Mouse (Mus musculus) CD4-positive, CD25-positive, alpha-beta regulatory T cell, adult 2 months (primary cell): ENCODE results near the gene Mecr.
A peak's percentile ranks its signal among the peaks of the same experiment; 100 is the strongest.

Source experiments
- DNase-seq: peaks from one replicate; pipeline ENCODE4 v3.0.0-alpha.2; 2012; ENCODE audit warnings: low read depth, low spot score

Mecr gene

DNA sequence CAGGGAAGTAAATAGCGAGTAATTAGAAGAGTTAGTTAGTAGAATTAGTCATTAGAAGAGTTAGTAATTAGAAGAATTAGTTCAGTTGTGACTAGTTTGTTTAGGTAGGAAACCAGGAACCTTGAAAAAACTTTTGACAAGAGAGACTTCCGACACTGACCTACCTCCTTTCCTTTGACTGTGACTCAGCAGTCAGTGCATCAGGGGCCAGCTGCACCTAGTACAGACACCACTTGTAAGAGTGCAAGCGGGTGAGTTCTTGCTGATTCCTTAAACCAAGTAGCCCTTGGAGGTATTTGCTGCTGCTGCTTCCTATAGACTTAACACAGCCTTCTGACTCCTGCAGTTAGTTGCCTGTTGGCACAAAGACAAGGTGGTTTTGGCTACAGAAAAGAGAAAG is 47.4 kb downstream of the Mecr start:
- no peak for DNase-seq

DNA sequence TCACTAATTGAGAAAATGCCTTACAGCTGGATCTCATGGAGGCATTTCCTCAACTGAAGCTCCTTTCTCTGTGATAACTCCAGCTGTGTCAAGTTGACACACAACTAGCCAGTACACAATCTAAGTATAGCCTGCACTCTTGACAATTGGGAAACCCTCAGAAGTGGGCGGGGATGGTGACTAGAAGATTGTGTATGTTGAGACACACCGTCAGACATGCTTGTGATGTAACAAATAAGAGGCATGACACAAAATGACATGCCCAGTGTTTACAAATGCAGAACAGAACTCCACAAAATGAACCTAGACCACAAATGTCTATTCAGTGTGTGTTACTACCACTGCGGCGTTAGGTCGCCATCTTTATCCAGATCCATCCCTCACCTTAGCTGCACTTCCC is 53.8 kb downstream of the Mecr start:
- DNase-seq: no peak

DNA sequence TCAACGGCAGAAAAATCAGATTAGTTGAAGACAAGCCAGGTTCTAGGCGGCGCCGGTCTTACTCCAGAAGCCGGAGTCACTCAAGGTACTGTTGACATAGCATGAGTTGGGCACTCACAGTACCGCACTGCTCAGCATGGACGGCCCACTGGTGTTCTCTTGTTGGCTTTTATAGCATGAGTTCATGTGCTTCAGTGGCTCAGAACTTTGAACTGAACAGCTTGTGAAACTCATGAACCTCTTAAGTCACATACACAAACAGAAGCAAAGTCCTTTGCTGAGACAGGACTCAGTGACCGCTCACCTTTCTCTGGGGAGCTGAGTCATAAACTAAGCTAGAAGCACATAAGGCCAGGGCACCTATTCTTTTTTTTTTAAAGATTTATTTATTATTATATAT is 54.5 kb downstream of the Mecr start:
- no peak for DNase-seq

DNA sequence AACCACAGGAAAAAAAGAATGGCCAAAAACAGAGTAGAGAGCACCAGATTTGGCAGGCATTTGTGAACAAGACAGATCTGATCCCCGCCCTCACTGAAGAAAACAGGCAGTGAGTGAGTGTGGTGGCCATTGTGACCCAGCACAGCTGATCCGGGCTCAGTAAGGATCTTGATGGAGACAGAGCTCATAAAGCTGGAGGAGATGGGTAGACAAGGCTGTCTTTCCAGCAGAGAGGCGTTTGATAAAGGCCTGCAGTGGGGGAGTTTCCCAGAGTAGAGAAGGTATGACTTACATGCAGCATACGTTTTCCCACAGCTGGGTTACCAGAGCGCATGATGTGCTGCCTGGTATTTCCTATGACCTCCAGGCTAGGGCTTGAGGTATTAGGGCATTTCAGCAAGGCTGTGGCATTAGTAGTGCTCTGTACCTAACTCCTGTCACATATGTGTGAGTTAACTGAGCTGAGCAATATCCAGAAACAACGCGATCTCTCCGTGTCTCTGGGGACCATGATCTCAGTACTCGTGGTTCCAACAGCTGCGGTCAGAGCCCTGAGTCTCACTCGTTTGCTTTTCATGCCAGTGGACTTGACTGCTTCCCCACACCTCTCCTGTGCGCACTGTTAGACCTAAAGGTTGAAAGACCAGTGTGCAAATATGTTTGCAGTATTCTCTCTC is 55.4 kb downstream of the Mecr start:
- no peak for DNase-seq

DNA sequence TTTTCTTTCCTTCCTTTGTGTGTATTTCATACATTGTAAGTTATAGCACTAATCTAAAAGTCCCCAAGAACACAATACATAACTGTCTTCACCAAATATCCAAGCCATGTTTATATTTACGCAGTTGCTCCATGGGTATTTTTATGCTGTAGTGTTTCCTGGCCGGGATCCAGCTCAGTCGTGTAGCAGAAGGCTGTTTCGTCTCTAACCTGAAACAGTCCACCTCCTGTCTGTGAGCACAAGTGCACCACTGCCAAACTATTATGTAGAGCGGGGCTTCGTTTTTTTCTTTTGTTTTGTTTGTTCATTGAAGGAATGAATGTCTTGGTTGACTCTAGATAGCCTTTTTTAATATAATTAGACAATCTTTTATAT is 55.9 kb downstream of the Mecr start:
- no peak for DNase-seq

DNA sequence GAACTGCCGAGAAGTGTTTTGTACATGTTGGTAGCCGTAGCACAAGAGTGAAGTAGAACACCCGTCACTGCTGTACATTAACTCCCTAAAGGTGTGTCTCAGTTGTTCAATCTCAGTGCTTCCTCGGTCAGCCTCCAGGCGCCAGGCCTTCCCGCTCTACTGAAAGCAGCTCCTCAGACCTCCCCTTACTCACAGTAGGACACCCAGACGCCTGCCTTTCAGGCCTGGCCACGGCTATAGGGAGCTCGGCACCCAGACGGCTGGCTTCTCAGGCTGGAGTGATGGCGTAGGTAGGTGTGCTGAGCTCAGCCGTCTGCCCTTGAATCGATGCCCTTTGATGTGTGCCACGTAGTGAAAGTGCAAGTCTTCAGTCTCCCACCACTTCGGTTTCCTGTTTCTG is 57.8 kb downstream of the Mecr start:
- no peak for DNase-seq

DNA sequence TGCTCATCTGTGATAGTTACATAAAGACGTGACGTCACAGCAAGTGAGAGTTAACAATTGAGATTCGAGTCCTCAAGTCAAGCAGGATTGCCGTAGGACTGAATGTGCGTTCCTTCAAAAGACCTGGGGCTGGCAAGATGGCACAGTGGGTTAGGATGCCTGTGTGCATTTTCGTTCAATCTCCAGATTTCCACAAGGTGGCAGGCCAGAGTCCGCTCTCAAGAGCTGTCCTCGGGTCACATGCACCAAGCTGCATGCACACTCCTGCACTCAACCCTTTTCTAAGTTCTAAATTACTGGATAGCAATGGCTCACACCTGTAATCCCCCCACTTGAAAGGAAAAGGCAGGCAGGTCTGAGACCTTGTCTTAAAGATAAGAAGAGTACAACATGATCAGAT is 61.2 kb downstream of the Mecr start:
- DNase-seq: peak; percentile 52

DNA sequence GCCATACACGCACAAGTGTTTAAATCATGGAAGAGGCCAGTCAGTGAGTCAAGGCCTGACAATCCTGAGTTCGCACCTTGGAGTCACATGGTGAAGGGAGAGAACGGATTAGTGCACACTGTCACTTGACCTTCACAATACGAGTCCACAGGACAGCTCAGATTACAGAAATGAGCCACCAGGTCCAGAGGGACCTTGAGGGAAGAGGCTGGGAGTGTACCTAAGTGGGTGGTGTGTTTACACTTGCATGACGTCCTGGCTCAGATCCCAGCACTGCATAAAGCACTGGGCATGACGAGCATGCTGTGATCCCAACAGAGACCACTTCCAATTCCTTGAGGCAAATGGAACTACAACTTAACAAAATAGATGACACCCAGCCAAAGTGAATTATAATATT is 63.2 kb downstream of the Mecr start:
- no peak for DNase-seq

DNA sequence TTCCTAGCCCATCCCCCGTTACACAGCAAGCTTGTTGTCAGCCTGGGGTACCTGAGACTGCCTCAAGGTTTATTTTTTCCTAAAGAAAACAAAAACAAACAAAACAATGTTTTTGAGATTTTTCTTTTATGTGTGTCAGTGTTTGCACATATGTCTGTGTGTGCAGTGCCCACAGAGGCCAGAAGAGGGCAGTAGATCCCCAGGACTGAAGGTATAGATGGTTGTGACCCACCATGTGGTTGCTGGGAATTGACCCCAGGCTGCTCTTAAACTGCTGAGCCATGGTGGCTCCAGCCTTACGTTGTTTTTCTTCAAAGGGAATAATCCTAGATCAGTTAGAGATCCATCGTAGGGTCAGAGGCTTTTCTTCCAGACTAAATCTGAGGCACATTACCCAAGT is 64.6 kb downstream of the Mecr start:
- peak; percentile 36 for DNase-seq

DNA sequence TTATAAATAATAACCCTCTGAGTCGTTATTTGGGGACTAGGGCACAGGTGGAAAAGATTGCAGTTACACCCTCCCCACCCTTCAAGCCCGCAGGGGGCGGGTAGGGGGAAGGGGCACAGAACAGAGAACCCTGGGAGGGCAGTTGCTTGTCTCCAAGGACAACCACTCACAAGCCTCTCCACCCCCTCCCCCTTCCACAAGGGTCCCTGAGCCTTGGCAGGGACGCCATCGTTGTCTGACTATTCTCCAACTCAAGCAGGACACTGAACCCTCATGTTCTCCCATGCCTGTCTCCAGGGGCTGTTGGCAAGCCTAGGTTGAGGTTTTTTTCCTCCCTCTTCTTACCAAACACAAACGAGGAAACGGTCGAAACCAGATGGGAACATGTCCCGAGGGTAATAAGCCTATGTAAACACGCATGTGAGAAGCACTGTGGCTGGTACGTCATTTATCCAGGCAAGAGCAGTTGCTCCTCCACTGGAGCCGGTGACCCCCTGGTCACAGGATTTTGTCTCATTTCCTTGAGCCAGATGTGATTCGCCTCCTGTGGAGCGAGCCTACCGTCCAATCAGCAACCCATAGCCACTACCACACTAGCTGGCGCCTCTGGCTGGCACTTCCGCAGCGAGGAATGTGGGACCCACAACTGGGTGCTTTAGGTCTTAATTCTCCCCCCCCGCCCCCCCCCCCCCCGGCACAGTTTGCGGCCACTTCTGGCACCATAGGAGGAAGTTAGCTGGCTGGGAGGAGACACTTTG is 67.1 kb downstream of the Mecr start:
- DNase-seq: no peak

DNA sequence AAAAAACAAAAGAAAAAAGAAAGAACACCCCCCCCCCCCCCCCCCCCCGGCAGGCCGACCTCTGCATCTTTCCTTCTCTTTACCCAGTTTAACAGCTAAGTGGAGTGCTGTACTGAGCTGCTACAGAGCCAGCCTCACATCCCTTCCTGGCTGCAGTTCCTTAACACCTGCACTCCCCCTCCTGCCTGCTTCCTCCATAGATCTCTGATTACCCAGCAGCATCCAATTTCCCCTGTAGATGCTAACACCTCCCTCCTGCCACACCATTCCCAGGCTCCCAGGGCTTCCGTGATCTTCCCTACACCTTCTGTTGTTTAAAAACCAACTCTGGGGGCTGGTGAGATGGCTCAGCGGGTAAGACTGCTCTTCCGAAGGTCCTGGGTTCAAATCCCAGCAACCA is 68.3 kb downstream of the Mecr start:
- no peak for DNase-seq

DNA sequence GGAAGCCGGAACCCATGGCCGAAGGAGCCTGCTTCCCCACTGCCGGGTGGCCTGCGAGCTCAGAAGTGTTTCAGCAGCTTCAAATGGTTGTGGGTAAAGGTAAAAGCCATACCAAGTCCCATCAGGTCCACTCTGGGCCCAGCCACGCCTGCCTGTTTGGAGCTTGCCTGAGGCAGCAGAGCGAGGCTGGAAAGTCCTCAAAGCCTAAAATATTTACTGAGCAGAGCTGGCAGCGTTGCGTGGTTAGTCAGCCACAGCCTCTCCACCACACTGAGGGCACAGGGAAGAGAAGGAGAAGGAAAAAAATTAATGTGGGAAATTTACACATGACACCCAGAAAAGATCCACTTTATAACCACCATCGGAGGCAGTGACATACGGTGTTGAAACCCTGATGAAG is 70.3 kb downstream of the Mecr start:
- DNase-seq: no peak

DNA sequence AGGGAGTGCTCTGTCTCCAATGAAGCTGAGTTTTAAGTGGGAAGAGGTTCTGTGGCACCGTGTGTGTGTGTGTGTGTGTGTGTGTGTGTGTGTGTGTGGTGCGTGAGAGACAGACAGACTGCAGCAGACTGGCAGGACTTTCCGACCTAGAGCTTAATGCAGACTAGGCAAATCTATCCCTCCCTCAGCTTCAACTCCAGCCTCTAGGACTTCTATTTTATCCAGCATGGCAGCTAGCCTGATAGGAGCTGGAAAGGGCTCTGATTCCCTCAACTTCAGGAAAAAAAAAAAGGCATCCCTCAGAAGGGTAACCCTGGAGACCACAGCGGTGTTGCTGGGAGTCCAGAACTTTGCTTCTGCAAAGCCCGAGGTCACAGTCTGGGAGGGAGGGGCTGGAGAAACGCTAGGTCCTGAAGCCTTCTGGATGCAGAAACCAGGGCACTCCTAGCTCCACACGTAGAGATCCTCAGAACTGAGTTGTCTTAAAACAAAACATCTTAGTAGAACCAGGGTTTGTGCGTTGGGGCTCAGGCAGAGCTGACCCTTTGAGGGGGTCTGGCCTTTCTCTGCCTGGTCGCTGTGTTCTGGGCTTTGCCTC is 70.9 kb downstream of the Mecr start:
- no peak for DNase-seq

DNA sequence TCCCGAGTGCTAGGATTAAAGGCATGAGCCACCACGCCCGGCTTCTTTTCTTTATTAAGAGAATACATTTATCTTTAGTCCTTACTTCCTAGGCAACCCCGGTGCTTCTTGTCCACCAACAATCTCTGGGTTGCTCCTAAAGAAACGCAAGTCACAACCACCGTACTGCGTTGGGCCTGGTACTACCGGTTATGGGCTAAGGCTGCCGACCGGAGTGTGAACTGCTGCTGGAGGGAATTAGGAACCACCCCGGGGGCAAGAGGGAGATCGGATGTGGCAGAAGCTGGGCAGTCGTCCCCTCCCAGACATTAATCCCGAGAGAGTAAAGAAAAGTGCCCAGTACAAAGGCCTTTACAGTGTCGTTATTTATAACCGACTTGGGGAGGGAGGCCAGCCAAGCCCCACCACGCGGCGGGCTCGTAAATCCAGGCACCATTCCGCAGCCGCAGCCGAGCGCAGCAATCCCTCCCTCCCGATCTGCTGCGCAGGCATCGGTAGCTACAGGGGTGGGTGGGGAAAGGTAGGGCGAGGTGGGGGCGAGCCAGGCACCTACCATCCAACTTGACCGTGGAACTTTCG is 71.7 kb downstream of the Mecr start:
- no peak for DNase-seq

DNA sequence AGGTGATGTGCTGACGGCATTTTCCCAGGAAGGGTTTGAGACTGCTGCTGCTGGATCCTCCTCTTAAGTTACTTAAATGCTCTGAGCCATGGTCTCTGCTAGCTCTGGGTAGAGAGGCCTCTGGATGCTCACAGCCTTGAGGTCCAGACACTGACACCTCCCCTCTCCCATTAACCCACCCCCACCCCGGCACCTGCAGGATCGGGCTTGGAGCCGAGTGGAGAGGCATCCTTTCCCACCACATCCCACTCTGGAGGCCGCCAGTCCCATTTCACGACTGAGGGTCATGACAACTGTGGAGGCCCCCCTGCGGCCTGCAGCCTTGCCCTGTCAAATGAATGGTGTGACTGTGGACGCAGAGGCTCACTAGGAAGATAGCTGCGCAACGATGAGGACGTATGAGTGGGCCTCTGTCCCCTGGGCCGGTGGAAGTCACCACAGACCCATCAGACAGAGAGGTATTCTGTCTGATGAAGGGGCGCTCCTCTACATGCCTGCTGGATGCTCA is 72.6 kb downstream of the Mecr start:
- DNase-seq: no peak

DNA sequence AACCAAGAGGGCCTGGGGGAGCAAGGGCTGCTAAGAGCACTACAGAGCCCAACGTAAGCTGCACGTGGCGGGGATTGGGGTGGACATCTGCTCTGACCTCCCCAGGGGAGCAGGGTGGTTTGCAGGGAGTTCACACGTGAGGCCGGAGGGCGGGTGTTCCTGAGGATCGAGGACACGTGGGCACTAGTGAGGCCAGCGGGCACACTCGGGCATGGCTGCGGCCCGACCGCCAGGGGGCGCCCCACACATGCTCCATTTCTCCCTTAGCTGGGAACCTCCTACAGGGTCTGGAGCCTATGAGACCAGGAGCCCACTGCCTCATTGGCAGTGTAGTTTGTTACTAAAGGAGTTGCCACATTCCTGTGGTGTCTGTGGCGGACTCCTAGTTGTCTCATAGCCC is 73.2 kb downstream of the Mecr start:
- peak; percentile 81 for DNase-seq

DNA sequence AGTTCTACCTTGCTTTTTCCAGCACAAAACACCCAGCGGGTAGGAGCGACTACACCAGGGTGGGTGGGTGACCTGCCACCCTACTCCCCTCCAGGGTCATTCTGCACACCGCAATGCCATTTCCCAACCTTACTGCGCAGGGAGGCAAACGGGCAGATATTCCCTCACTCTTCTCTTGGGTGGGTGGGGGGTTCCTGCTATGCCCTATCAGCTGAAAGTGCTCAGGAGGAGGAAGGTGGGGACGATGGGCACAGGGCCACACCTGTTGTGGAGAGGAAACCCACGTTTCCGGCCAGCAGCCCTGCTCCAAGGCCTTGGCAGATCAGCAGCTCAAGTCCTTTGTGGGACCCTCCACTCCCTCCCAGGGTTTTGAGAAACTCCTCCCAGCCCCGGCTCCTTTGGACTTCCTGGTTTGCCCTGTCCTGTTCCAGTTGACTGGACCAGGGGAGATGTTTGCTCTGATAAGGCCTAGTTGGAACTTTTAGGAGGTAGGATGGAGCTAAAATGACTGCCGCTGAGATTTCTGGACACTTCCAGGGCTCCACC is 73.8 kb downstream of the Mecr start:
- no peak for DNase-seq
